Mouse (Mus musculus): ENCODE data around the gene Mmp19. TPM values are rescaled to one million over a fixed set of nuclear protein-coding genes. Genes with fewer than 3 reads are reported as not detected.

Mmp19 gene
- polyA plus RNA-seq, 2 experiments, result 1.1 to 1.4 TPM

GRCm38 (mm10) chr10:128748252-128748864 lies 42.4 kb upstream of the Mmp19 start:
- Histone ChIP-seq H3K27ac (replicated peaks; ENCODE audit: low read depth, low read length) (peak overlapping the region; percentile 97), H3K27me3 (ENCODE audit: control insufficient read depth, insufficient read depth, low read length) (no peaks in the 10 kb centered on the region), H3K4me3 (replicated peaks; ENCODE audit: low read length) (peak overlapping the region; percentile 68), H3K4me2 (replicated peaks; ENCODE audit: low read depth, low read length, severe bottlenecking) (peak overlapping the region; percentile 79), H3K36me3 (ENCODE audit: control insufficient read depth, insufficient read depth, low read length) (peaks cover 5% of the 10 kb centered on the region), H3K9ac (ENCODE audit: low read depth, low read length, severe bottlenecking) (peak overlapping the region; percentile 88), H3K9me3 (ENCODE audit: control insufficient read depth, low read length) (no peaks in the 10 kb centered on the region), H3K4me1 (ENCODE audit: control insufficient read depth, insufficient read depth, low read length) (peaks cover 15% of the 10 kb centered on the region)
- under 1% methylated on average over 37 of the region's 37 CpGs for WGBS
- DNase-seq (ENCODE audit: low spot score) (peak; percentile 92), ATAC-seq (ENCODE audit: low FRiP score, low read depth) (peak; percentile 90)
- TF ChIP-seq POLR2A (IDR thresholded peaks at IDR 0.05; ENCODE audit: borderline replicate concordance, extremely low read depth, insufficient read depth, insufficient read length), result 0 out of 2 replicates have a peak, but pooled peaks have one; percentile 42

GRCm38 (mm10) chr10:128772895-128773294 lies 17.8 kb upstream of the Mmp19 start:
- no peak for ATAC-seq (ENCODE audit: low FRiP score, low read depth)
- Histone ChIP-seq H3K27me3 (ENCODE audit: control insufficient read depth, insufficient read depth, low read length) (no peaks in the 10 kb centered on the region), H3K4me2 (replicated peaks; ENCODE audit: low read depth, low read length, severe bottlenecking) (no peak overlapping the region), H3K27ac (replicated peaks; ENCODE audit: low read depth, low read length) (no peak overlapping the region), H3K36me3 (ENCODE audit: control insufficient read depth, insufficient read depth, low read length) (no peaks in the 10 kb centered on the region), H3K9ac (ENCODE audit: low read depth, low read length, severe bottlenecking) (no peak overlapping the region), H3K4me1 (ENCODE audit: control insufficient read depth, insufficient read depth, low read length) (no peaks in the 10 kb centered on the region), H3K4me3 (replicated peaks; ENCODE audit: low read length) (no peak overlapping the region), H3K9me3 (ENCODE audit: control insufficient read depth, low read length) (no peaks in the 10 kb centered on the region)
- TF ChIP-seq POLR2A (IDR thresholded peaks at IDR 0.05; ENCODE audit: borderline replicate concordance, extremely low read depth, insufficient read depth, insufficient read length), result no peak
- 86% methylated on average over 2 of the region's 2 CpGs for WGBS
- DNase-seq (ENCODE audit: low spot score), result no peak

- DNase-seq (ENCODE audit: low spot score) (no peak), ATAC-seq (ENCODE audit: low FRiP score, low read depth) (no peak)
- H3K9ac ChIP-seq (ENCODE audit: low read depth, low read length, severe bottlenecking), result no peak overlapping the region
- H3K9me3 ChIP-seq (ENCODE audit: control insufficient read depth, low read length), result no peaks in the 10 kb centered on the region
- H3K4me1 ChIP-seq (ENCODE audit: control insufficient read depth, insufficient read depth, low read length), result no peaks in the 10 kb centered on the region
- H3K27ac ChIP-seq (replicated peaks; ENCODE audit: low read depth, low read length), result no peak overlapping the region
- H3K36me3 ChIP-seq (ENCODE audit: control insufficient read depth, insufficient read depth, low read length), result no peaks in the 10 kb centered on the region
- no peaks in the 10 kb centered on the region for H3K27me3 ChIP-seq (ENCODE audit: control insufficient read depth, insufficient read depth, low read length)
- TF ChIP-seq POLR2A (IDR thresholded peaks at IDR 0.05; ENCODE audit: borderline replicate concordance, extremely low read depth, insufficient read depth, insufficient read length), result no peak
- no peak overlapping the region for H3K4me2 ChIP-seq (replicated peaks; ENCODE audit: low read depth, low read length, severe bottlenecking)
- 19% methylated on average over 5 of the region's 5 CpGs for WGBS
- H3K4me3 ChIP-seq (replicated peaks; ENCODE audit: low read length), result no peak overlapping the region
Observed at GRCm38 (mm10) chr10:128773685-128774084, 17.0 kb upstream of the Mmp19 start.

GRCm38 (mm10) chr10:128778441-128778840 lies 12.3 kb upstream of the Mmp19 start:
- H3K27me3 ChIP-seq (ENCODE audit: control insufficient read depth, insufficient read depth, low read length), result no peaks in the 10 kb centered on the region
- no peak overlapping the region for H3K4me2 ChIP-seq (replicated peaks; ENCODE audit: low read depth, low read length, severe bottlenecking)
- DNase-seq (ENCODE audit: low spot score) (no peak), ATAC-seq (ENCODE audit: low FRiP score, low read depth) (no peak)
- H3K4me3 ChIP-seq (replicated peaks; ENCODE audit: low read length), result no peak overlapping the region
- H3K9ac ChIP-seq (ENCODE audit: low read depth, low read length, severe bottlenecking), result 0 out of 2 replicates have a peak overlapping the region, but pooled peaks have one; percentile 29
- peaks cover 10% of the 10 kb centered on the region for H3K4me1 ChIP-seq (ENCODE audit: control insufficient read depth, insufficient read depth, low read length)
- H3K27ac ChIP-seq (replicated peaks; ENCODE audit: low read depth, low read length), result 0 out of 2 replicates have a peak overlapping the region, but pooled peaks have one; percentile 48
- no peaks in the 10 kb centered on the region for H3K9me3 ChIP-seq (ENCODE audit: control insufficient read depth, low read length)
- 90% methylated on average over 2 of the region's 2 CpGs for WGBS
- no peaks in the 10 kb centered on the region for H3K36me3 ChIP-seq (ENCODE audit: control insufficient read depth, insufficient read depth, low read length)
- no peak for TF ChIP-seq POLR2A (IDR thresholded peaks at IDR 0.05; ENCODE audit: borderline replicate concordance, extremely low read depth, insufficient read depth, insufficient read length)

- peak; percentile 83 for DNase-seq (ENCODE audit: low spot score)
- peak overlapping the region; percentile 76 for H3K27ac ChIP-seq (replicated peaks; ENCODE audit: low read depth, low read length)
- no peak overlapping the region for H3K4me3 ChIP-seq (replicated peaks; ENCODE audit: low read length)
- TF ChIP-seq POLR2A (IDR thresholded peaks at IDR 0.05; ENCODE audit: borderline replicate concordance, extremely low read depth, insufficient read depth, insufficient read length), result no peak
- no peak overlapping the region for H3K4me2 ChIP-seq (replicated peaks; ENCODE audit: low read depth, low read length, severe bottlenecking)
- WGBS, result 20% methylated on average over 8 of the region's 8 CpGs
- H3K4me1 ChIP-seq (ENCODE audit: control insufficient read depth, insufficient read depth, low read length), result peaks cover 10% of the 10 kb centered on the region
- H3K9me3 ChIP-seq (ENCODE audit: control insufficient read depth, low read length), result no peaks in the 10 kb centered on the region
- peak; percentile 91 for ATAC-seq (ENCODE audit: low FRiP score, low read depth)
- no peaks in the 10 kb centered on the region for H3K36me3 ChIP-seq (ENCODE audit: control insufficient read depth, insufficient read depth, low read length)
- 0 out of 2 replicates have a peak overlapping the region, but pooled peaks have one; percentile 29 for H3K9ac ChIP-seq (ENCODE audit: low read depth, low read length, severe bottlenecking)
- H3K27me3 ChIP-seq (ENCODE audit: control insufficient read depth, insufficient read depth, low read length), result no peaks in the 10 kb centered on the region
Observed at GRCm38 (mm10) chr10:128779011-128779795, 11.5 kb upstream of the Mmp19 start.
